Mouse (Mus musculus): Measurements from ENCODE around the gene Dhx16. TPM values are rescaled to one million over a fixed set of nuclear protein-coding genes. Genes with fewer than 3 reads are reported as not detected.

Gene Dhx16
- polyA plus RNA-seq, 1 experiment from 2014 or later = 51.3 TPM

DNA sequence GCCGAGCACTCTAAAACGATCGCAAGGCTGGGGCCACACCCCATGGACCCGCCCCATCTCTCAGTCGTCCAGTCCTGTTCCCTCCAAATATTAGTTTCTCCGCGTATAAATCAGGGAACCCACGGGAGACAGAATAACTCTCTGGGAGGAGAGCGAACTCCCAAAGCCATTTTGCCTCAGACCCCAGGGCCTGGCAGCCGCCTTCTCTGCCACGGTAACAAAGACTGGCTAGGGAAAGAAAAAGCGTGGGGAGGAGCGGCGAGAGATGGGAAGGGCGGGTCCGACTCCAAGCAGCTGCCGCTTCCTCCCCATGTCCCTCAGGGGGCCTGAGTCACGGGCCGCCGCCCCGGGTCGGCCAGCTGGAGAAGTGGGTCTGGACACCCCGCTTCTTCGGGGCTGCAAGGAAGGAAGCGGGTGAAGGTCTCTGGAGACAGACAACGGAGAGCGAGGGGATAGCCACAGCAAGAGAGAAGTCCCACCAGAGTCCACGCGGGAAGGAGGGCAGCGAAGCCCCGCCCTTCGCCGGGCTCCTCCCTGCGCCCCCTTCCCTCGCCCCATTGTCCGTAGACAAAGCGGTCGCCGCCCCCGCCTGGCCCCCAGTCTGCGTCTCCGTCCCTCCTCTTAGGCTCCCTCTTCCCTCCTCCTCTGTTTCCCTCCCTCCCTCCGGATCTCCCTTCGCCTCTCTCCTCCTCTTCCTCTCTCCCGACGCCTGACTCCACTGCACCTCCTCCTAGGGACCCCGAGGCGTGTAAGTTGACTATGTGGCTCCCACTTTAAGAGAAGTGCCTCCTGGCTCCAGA lies 13.9 kb upstream of the Dhx16 start, which contains the start of gene Ppp1r18:
Gene Ppp1r18, plus strand, starts transcription at position 113 of the 800 bp plus-strand sequence.
- Histone ChIP-seq H3K27me3 (ENCODE audit: control insufficient read depth, insufficient read depth, low read length) (no peaks in the 10 kb centered on the region), H3K9ac (ENCODE audit: low read length) (peak within 1 kb of the TSS; percentile 94), H3K4me1 (ENCODE audit: control insufficient read depth, insufficient read depth, low read length) (peaks cover 28% of the 10 kb centered on the region), H3K27ac (ENCODE audit: low read depth, low read length) (peak within 1 kb of the TSS; percentile 98), H3K36me3 (ENCODE audit: control insufficient read depth, insufficient read depth, low read length) (0 out of 2 replicates have a peak, but pooled peaks cover under 1% of the 10 kb centered on the region), H3K4me3 (ENCODE audit: low read depth, low read length) (peak within 1 kb of the TSS; percentile 77), H3K9me3 (ENCODE audit: control insufficient read depth, low read length) (no peaks in the 10 kb centered on the region), H3K4me2 (ENCODE audit: low read depth) (peak within 1 kb of the TSS; percentile 86)
- peak; percentile 90 for DNase-seq (ENCODE audit: low spot score)
- WGBS = under 1% methylated on average over 42 of the region's 48 CpGs
- ATAC-seq (ENCODE audit: insufficient read depth, low FRiP score, low TSS enrichment) = peak; percentile 65

DNA sequence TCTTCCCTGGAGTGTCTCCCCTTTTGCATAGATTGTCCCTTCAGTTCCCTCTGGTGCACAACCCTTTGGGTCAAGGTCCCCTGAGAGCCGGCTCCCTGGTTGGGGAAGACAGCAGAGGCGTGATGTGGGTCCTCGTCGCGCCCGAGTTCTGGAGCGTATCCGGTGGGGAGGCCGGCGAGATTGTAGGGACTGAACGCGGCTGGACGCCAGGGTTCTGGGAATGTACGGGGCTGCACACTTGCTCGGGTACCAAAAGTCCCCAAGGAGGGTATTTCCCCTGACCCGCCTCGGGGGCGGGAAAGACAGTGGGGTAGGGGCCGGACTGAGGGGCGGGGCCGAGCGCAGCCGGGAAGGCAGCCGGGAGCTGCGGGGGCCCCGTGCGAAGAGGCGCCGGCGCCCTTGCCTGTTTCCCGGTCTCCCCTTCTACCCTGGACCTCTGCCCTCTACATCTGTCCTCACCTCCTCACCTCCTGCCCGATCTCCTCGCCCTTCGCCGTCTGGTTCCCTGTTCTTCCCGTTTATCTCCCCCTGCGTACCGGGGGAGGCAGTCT lies 13.3 kb upstream of the Dhx16 start:
- H3K4me3 ChIP-seq (ENCODE audit: low read depth, low read length) = peak overlapping the region; percentile 77
- WGBS = 0% methylated on average over 30 of the region's 38 CpGs
- peak overlapping the region; percentile 86 for H3K4me2 ChIP-seq (ENCODE audit: low read depth)
- H3K9ac ChIP-seq (ENCODE audit: low read length) = peak overlapping the region; percentile 94
- no peak for DNase-seq (ENCODE audit: low spot score)
- no peaks in the 10 kb centered on the region for H3K27me3 ChIP-seq (ENCODE audit: control insufficient read depth, insufficient read depth, low read length)
- ATAC-seq (ENCODE audit: insufficient read depth, low FRiP score, low TSS enrichment) = peak; percentile 62
- peaks cover 28% of the 10 kb centered on the region for H3K4me1 ChIP-seq (ENCODE audit: control insufficient read depth, insufficient read depth, low read length)
- H3K9me3 ChIP-seq (ENCODE audit: control insufficient read depth, low read length) = no peaks in the 10 kb centered on the region
- H3K27ac ChIP-seq (ENCODE audit: low read depth, low read length) = peak overlapping the region; percentile 98
- peaks cover 6% of the 10 kb centered on the region; the same call in 1 of the 2 replicates for H3K36me3 ChIP-seq (ENCODE audit: control insufficient read depth, insufficient read depth, low read length)

DNA sequence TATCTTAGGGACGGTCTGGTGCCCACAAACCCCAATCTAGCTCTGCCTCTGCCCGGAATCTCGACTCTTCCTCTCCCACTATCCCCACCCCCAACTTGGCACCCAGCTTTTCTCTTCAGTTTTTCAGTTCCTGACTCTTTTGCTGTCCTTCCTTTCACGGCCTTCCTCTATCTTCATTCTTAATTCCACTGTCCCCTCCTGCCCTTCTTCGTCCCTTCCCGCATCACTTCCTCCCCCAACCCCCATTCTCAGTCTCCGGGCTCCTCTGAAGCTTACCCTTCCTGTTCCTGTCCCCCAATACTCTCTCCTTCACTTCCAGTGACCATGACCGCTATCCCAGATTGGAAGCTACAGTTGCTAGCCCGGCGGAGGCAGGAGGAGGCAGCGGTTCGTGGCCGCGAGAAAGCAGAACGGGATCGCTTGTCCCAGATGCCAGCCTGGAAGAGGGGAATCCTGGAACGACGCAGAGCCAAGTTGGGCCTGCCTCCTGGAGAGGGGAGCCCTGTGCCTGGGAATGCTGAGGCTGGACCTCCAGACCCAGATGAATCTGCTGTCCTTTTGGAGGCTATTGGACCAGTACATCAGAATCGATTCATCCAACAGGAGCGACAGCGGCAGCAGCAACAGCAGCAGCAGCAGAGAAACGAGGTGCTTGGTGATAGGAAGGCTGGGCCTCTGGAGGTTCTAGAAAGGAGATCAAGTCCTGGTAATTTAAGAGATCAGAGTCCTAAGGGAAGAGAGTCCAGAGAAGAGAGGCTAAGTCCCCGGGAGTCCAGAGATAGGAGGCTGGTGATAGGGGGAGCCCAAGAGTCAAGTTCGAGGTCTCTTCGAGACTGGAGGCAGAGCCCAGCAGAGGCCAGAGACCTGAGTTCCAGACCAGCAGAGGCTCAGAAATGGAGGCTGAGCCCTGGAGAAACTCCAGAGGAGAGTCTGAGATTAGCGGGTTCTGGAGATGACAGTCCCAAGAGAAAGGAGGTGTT lies 12.4 kb upstream of the Dhx16 start:
- no peaks in the 10 kb centered on the region for H3K27me3 ChIP-seq (ENCODE audit: control insufficient read depth, insufficient read depth, low read length)
- peak overlapping the region; percentile 98 for H3K27ac ChIP-seq (ENCODE audit: low read depth, low read length)
- peaks cover 28% of the 10 kb centered on the region for H3K4me1 ChIP-seq (ENCODE audit: control insufficient read depth, insufficient read depth, low read length)
- no peaks in the 10 kb centered on the region for H3K9me3 ChIP-seq (ENCODE audit: control insufficient read depth, low read length)
- peak overlapping the region; percentile 94 for H3K9ac ChIP-seq (ENCODE audit: low read length)
- 9% methylated on average over 26 of the region's 26 CpGs for WGBS
- H3K36me3 ChIP-seq (ENCODE audit: control insufficient read depth, insufficient read depth, low read length) = peaks cover 6% of the 10 kb centered on the region; the same call in 1 of the 2 replicates
- peak overlapping the region; percentile 77 for H3K4me3 ChIP-seq (ENCODE audit: low read depth, low read length)
- DNase-seq (ENCODE audit: low spot score) = peak; percentile 41
- H3K4me2 ChIP-seq (ENCODE audit: low read depth) = peak overlapping the region; percentile 86
- ATAC-seq (ENCODE audit: insufficient read depth, low FRiP score, low TSS enrichment) = no peak

DNA sequence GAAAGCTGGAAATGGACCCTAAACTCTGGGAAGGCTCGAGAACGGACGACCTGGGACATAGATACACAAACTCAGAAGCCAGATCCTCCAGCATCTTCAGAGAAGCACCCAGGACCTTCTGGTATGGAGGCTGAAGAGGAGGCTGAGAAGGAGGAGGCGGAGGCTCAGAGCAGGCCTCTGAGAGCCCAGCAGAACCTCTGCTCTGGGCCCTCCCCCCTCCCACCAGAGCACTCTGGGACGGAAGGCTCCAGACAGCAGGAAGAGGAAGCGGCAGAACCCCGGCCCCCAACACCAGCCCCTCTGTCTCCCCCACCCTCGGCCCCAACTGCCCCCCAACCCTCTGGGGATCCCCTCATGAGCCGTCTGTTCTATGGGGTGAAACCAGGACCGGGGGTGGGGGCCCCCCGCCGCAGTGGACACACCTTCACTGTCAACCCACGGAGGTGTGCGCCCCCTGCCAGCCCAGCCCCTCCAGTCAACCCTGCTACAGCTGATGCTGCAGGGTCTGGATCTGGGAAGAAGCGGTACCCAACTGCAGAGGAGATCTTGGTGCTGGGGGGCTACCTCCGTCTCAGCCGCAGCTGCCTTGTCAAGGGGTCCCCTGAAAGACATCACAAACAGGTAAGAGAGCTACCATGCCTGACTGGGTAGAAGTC lies 11.3 kb upstream of the Dhx16 start:
- Histone ChIP-seq H3K4me3 (ENCODE audit: low read depth, low read length) (peak overlapping the region; percentile 77), H3K27me3 (ENCODE audit: control insufficient read depth, insufficient read depth, low read length) (no peaks in the 10 kb centered on the region), H3K9me3 (ENCODE audit: control insufficient read depth, low read length) (no peaks in the 10 kb centered on the region), H3K4me1 (ENCODE audit: control insufficient read depth, insufficient read depth, low read length) (peaks cover 32% of the 10 kb centered on the region), H3K27ac (ENCODE audit: low read depth, low read length) (peak overlapping the region; percentile 98), H3K9ac (ENCODE audit: low read length) (peak overlapping the region; percentile 94), H3K36me3 (ENCODE audit: control insufficient read depth, insufficient read depth, low read length) (peaks cover 6% of the 10 kb centered on the region; the same call in 1 of the 2 replicates), H3K4me2 (ENCODE audit: low read depth) (peak overlapping the region; percentile 86)
- WGBS = 46% methylated on average over 15 of the region's 17 CpGs
- no peak for DNase-seq (ENCODE audit: low spot score)
- ATAC-seq (ENCODE audit: insufficient read depth, low FRiP score, low TSS enrichment) = no peak

DNA sequence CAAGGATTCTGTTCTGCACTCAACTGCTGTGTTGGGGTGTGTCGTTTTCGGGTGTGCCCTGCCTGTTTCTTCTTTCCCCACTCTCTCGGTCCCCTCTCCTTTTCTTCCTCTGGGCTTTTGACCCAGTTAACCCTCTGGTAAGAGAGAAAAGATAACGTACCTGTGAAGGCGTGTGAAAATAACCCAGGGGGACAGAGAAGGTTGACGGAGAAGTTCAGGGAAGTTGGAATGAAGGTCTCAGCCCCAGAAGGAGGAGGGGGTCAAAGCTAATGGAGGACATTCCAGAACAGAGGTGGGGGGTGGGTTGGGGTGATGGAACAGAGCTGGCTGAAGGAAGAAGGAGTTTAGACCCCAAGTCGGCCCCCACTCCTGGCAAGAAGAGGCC lies 10.7 kb upstream of the Dhx16 start:
- DNase-seq (ENCODE audit: low spot score) = no peak
- peaks cover 37% of the 10 kb centered on the region for H3K4me1 ChIP-seq (ENCODE audit: control insufficient read depth, insufficient read depth, low read length)
- H3K36me3 ChIP-seq (ENCODE audit: control insufficient read depth, insufficient read depth, low read length) = peaks cover 7% of the 10 kb centered on the region; the same call in 1 of the 2 replicates

DNA sequence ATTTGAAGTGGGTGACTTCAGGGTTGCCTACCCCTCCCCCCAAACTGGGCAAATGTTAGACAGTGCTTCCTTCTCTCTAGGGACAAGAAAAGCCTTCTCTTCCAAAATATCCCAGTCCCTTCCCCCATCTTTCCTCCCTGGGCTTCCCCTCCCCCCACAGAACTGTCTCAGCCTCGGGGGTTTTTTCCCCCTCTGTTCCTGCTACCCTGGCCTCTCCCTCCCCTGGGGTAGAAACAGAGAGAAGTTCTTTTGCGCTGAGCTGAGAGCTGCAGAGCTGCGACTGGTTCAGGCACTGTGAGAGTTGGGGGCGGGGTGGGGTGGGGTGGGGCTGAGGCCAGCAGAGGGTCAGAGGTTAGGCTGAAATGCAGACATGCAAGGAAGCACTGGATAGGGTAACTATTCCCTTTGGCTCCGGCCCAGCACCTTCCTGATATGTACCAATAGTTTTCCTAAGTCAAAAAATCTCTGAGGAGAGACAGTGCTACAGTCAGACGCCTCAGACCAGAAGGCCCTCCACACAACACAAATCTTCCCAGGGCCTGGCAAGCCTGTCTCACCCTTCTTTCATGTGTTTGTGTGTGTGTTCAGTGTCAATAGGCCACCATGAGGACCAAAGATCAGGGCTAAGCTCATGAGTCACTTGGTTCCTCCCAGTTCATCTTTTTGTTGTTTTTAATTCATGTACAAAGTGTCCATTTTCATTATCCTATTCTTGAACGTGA lies 10.1 kb upstream of the Dhx16 start:
- ATAC-seq (ENCODE audit: insufficient read depth, low FRiP score, low TSS enrichment) (no peak), DNase-seq (ENCODE audit: low spot score) (peak; percentile 27)
- Histone ChIP-seq H3K4me3 (ENCODE audit: low read depth, low read length) (peak overlapping the region; percentile 77), H3K4me1 (ENCODE audit: control insufficient read depth, insufficient read depth, low read length) (peaks cover 37% of the 10 kb centered on the region), H3K36me3 (ENCODE audit: control insufficient read depth, insufficient read depth, low read length) (peaks cover 11% of the 10 kb centered on the region), H3K9me3 (ENCODE audit: control insufficient read depth, low read length) (no peaks in the 10 kb centered on the region), H3K9ac (ENCODE audit: low read length) (peak overlapping the region; percentile 94), H3K27me3 (ENCODE audit: control insufficient read depth, insufficient read depth, low read length) (no peaks in the 10 kb centered on the region), H3K4me2 (ENCODE audit: low read depth) (peak overlapping the region; percentile 86), H3K27ac (ENCODE audit: low read depth, low read length) (peak overlapping the region; percentile 54; the same call in 1 of the 2 replicates)
- 9% methylated on average over 7 of the region's 7 CpGs for WGBS

More for the DNA sequence above, 10.7 kb upstream of the Dhx16 start:
- Histone ChIP-seq H3K9me3 (ENCODE audit: control insufficient read depth, low read length) (no peaks in the 10 kb centered on the region), H3K27ac (ENCODE audit: low read depth, low read length) (peak overlapping the region; percentile 54; the same call in 1 of the 2 replicates), H3K4me3 (ENCODE audit: low read depth, low read length) (peak overlapping the region; percentile 77), H3K27me3 (ENCODE audit: control insufficient read depth, insufficient read depth, low read length) (no peaks in the 10 kb centered on the region), H3K9ac (ENCODE audit: low read length) (peak overlapping the region; percentile 94), H3K4me2 (ENCODE audit: low read depth) (peak overlapping the region; percentile 86)
- 10% methylated on average over 7 of the region's 7 CpGs for WGBS
- no peak for ATAC-seq (ENCODE audit: insufficient read depth, low FRiP score, low TSS enrichment)

DNA sequence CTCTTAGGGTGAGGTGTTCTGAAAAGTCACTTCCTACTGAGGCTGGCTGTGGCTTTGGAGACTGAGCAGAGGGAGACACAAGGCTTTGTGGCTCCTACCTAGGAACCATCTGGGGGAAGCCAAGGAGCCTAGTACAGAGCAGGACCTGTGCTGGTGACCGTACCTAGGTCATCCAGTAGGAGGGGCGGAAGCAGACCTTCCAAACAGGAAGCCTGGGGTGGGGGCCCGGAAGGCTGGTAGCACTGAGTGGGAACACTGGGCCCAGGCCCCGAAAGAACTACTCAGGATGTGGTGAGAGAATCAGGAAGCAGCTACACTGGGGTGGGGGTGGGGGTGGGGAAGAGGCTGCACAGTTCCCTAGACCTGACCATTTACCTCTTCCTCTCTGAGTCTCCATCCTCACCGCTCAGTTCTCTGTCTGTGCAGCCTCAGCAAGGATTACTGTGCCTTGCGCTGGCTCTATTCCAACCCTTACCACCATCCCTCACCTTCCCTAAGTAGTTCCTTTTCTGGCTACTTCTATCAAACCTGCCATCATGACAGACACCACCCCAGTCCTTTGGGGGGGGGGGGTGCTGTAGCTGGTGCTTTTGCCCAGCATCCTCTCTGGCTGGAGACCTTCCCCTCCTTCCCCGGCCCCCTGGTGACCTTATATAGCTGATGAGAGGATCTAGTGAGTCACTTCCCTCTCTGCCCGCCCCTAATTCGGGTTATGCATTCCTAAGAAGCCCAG lies 9.3 kb upstream of the Dhx16 start:
- Histone ChIP-seq H3K36me3 (ENCODE audit: control insufficient read depth, insufficient read depth, low read length) (peaks cover 12% of the 10 kb centered on the region), H3K4me2 (ENCODE audit: low read depth) (peak overlapping the region; percentile 86), H3K9ac (ENCODE audit: low read length) (peak overlapping the region; percentile 31; the same call in 1 of the 2 replicates), H3K27me3 (ENCODE audit: control insufficient read depth, insufficient read depth, low read length) (no peaks in the 10 kb centered on the region), H3K27ac (ENCODE audit: low read depth, low read length) (0 out of 2 replicates have a peak overlapping the region, but pooled peaks have one; percentile 3), H3K9me3 (ENCODE audit: control insufficient read depth, low read length) (no peaks in the 10 kb centered on the region), H3K4me3 (ENCODE audit: low read depth, low read length) (peak overlapping the region; percentile 77), H3K4me1 (ENCODE audit: control insufficient read depth, insufficient read depth, low read length) (peaks cover 37% of the 10 kb centered on the region)
- WGBS = 69% methylated on average over 9 of the region's 9 CpGs
- no peak for ATAC-seq (ENCODE audit: insufficient read depth, low FRiP score, low TSS enrichment)
- DNase-seq (ENCODE audit: low spot score) = no peak

All from neural tube, embryonic 11.5 days (tissue).